Mouse (Mus musculus) kidney, embryonic 15.5 days (tissue): ENCODE measurements around the gene Bag2. TPM values are rescaled to one million over a fixed set of nuclear protein-coding genes. Genes with fewer than 3 reads are reported as not detected.
"Not testable (repeated sequence)": the region's sequence is repeated elsewhere in the genome, so short reads cannot be mapped to it uniquely, and the experiment has no call there.

ENCODE experiments used
- ATAC-seq: fragments of 200-750 bp; cut with Nextera tagmentation; replicated peaks from 2 replicates; pipeline ENCODE4 v1.8.0; 2017; ENCODE audit warnings: moderate TSS enrichment; ENCODE audit not compliant: low FRiP score
- H3K27ac ChIP-seq: fragments of 300-500 bp; sonication (generic); 2 replicates; pipeline ENCODE4 v1.5.1; 2015; ENCODE audit warnings: mild to moderate bottlenecking, inconsistent platforms
- H3K27me3 ChIP-seq: fragments of 300-500 bp; sonication (generic); 2 replicates; pipeline ENCODE4 v1.6.1; 2015; ENCODE audit warnings: inconsistent platforms
- H3K36me3 ChIP-seq: fragments of 300-500 bp; sonication (generic); 2 replicates; pipeline ENCODE4 v1.6.1; 2015; ENCODE audit warnings: inconsistent platforms
- H3K4me1 ChIP-seq: fragments of 300-500 bp; sonication (generic); 2 replicates; pipeline ENCODE4 v1.6.1; 2015; ENCODE audit warnings: inconsistent platforms
- H3K4me2 ChIP-seq: fragments of 300-500 bp; sonication (generic); 2 replicates; pipeline ENCODE4 v1.6.1; 2015; ENCODE audit warnings: moderate library complexity, mild to moderate bottlenecking, inconsistent platforms
- H3K4me3 ChIP-seq: fragments of 300-500 bp; sonication (generic); replicated peaks from 2 replicates; pipeline ENCODE4 v1.5.1; 2015; ENCODE audit warnings: mild to moderate bottlenecking, inconsistent platforms
- H3K9ac ChIP-seq: fragments of 300-500 bp; sonication (generic); 2 replicates; pipeline ENCODE4 v1.6.1; 2015; ENCODE audit warnings: mild to moderate bottlenecking, inconsistent platforms
- H3K9me3 ChIP-seq: fragments of 300-500 bp; sonication (generic); replicated peaks from 2 replicates; pipeline ENCODE4 v1.6.1; 2016; ENCODE audit warnings: inconsistent platforms
- WGBS: fragments of 180-500 bp; shearing (Covaris S2); methylation state at CpG from one replicate; pipeline ENCODE4 v1.1.7; 2015; ENCODE audit warnings: mixed read lengths; 5-methylcytosine and 5-hydroxymethylcytosine counted together
- polyA plus RNA-seq: library from polyadenylated mRNA; unstranded; fragments of >200 nt; fragmentation: Nextera tagmentation; extraction: Ambion mirVana; gene quantifications from 2 replicates; pipeline ENCODE4 v1.2.1, GENCODE M21; 2015

Gene Bag2
- polyA plus RNA-seq, 1 experiment from 2014 or later: 87.6 TPM

DNA sequence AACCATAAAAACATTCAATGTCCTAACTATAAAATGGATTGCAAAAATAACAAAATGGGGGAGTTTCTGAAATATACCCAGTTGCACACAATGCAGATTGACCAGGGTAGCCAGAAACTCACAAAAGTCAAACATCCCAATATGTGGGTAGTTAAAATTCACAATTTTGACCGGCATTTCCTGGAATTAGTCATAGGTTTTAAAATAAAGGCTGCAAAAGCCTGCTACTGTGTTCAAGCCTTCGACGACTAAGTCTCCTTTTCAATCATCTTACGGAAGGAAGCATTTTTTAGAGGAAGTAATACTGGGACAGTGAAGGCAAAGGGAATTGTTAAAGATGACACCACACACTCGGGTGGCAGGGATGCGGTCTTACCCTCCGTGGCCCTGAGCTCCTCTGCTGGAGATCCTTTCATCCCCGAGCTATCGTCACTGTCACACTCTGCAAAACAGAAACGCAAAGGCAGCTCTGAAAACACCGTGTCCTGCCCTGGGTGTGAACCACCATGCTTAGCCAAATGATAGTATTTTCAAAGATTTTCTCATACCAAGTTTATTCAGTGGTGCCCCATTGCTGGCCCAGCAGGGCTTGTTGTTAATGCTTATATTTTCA is 8.0 kb upstream of the Bag2 start:
- H3K4me3 ChIP-seq: no peak overlapping the region

DNA sequence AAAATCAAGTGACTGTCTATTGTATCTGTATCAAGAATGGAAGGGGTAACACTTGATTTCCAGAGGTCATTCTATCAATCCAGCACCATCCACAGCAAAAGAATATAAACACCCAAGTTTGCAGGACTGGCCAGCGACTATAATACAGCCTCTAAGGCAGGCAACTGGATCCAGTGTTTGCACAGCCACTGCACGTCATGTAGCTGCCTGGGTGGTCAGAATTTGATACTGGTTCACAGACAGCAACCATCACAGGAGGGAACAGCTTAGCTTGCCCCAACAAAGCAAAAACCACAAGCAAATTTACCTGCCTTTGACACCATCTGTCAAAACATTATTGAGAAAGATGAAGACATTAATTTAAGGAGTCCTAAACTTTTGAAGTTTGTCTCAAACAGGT is 6.2 kb upstream of the Bag2 start:
- H3K36me3 ChIP-seq: peaks cover 46% of the 10 kb centered on the region
- WGBS: 47% methylated on average over 2 of the region's 2 CpGs
- H3K9me3 ChIP-seq: no peaks in the 10 kb centered on the region
- H3K27me3 ChIP-seq: no peaks in the 10 kb centered on the region
- no peak overlapping the region for H3K4me2 ChIP-seq
- ATAC-seq: peak; percentile 73
- H3K27ac ChIP-seq: no peak overlapping the region
- H3K9ac ChIP-seq: no peak overlapping the region
- no peak overlapping the region for H3K4me3 ChIP-seq
- H3K4me1 ChIP-seq: 0 out of 2 replicates have a peak, but pooled peaks cover 2% of the 10 kb centered on the region

More for the DNA sequence above, 8.0 kb upstream of the Bag2 start:
- H3K9ac ChIP-seq: no peak overlapping the region
- 85% methylated on average over 11 of the region's 11 CpGs for WGBS
- H3K4me2 ChIP-seq: no peak overlapping the region
- 0 out of 2 replicates have a peak, but pooled peaks cover 2% of the 10 kb centered on the region for H3K4me1 ChIP-seq
- ATAC-seq: no peak
- no peak overlapping the region for H3K27ac ChIP-seq
- no peaks in the 10 kb centered on the region for H3K9me3 ChIP-seq
- H3K27me3 ChIP-seq: no peaks in the 10 kb centered on the region
- H3K36me3 ChIP-seq: peaks cover 56% of the 10 kb centered on the region

DNA sequence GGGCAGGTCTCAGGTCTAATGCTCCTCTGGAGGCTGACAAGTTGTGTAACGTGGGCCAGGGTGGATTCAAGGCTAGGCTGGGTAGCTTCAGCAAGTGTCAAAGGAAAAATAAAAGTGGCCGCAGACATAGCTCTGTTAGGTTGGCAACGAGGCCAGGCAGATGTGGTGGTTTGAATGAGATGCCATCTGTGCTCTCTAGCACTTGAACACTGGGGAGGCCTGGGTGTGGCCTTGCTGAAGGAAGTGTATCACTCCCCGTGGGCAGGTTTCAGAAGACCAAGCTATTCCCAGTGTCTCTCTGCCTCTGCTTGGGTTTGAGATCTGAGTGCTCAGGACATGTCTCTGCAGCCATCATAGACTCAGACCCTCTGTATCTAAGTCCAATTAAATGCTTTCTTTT is 893 bp upstream of the Bag2 start:
- H3K27ac ChIP-seq: 0 out of 2 replicates have a peak overlapping the region, but pooled peaks have one; percentile 86
- peak overlapping the region; percentile 95; the same call in 1 of the 2 replicates for H3K4me2 ChIP-seq

DNA sequence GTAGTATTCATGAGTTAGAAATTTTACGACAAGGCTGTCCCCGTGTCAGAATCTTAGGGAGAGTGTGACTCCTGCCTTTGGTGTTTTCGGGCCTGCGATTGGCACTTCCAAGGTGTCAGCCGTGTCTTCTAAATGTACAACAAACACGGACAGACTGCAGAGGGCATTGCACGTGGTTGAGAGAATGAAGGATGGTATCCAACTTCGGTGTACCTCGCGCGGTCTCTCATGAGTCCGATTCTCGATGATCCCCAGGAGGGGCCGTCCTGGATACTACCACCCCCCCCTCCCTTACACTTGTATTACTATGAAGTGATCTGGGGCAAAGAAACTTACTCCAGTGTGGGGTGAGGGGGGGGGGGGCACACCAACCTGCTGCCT is 572 bp downstream of the Bag2 start:
- Histone ChIP-seq H3K27me3 (no peaks in the 10 kb centered on the region), H3K27ac (peak overlapping the region; percentile 86)

More for the DNA sequence above, 893 bp upstream of the Bag2 start:
- WGBS: 51% methylated on average over 4 of the region's 4 CpGs
- ATAC-seq: no peak
- Histone ChIP-seq H3K36me3 (peaks cover 24% of the 10 kb centered on the region), H3K4me3 (no peak overlapping the region), H3K9me3 (no peaks in the 10 kb centered on the region), H3K4me1 (peaks cover 38% of the 10 kb centered on the region), H3K9ac (no peak overlapping the region), H3K27me3 (no peaks in the 10 kb centered on the region)

DNA sequence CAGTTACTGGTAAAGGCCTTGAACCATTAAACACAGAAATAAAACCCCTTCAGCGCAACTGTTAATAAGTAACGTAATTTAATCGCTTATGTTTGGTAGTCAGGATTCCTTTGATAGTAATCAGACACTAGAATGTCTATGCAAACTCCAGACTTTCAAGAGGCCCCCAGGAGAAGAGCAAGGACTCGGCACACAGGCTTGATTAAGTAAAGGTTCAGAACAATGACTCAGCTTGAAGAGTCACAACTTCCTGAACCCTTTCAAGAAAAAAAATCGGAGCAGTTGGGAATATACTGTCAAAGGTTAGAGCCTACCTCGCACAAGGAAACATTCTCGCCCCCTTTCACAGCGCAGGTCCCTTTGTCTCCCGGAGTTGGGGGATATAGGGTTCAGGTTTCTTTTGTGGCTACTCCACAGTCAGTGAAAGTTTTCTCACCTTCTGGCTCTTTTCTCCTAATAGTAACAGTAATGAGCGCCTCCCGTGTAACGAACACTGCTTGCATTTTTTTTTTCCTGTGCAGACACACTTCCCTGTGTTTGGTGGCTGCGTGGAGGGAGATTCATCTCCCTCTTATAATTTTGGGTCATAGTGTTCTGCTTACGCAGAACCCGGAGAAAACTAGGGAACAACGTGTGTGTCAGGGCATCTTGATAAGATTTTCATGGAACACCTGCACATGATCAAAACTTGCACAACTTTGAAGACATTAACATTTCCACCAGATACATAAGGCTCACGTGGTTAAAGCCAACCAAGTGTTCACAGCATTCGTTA is 1.1 kb downstream of the Bag2 start:
- WGBS: 15% methylated on average over 18 of the region's 18 CpGs
- H3K9ac ChIP-seq: peak overlapping the region; percentile 70
- H3K4me3 ChIP-seq: peak overlapping the region; percentile 76
- H3K27me3 ChIP-seq: no peaks in the 10 kb centered on the region
- H3K9me3 ChIP-seq: no peaks in the 10 kb centered on the region
- peak; percentile 16; the same call in 1 of the 2 replicates for ATAC-seq
- H3K27ac ChIP-seq: peak overlapping the region; percentile 86
- peak overlapping the region; percentile 95 for H3K4me2 ChIP-seq
- H3K4me1 ChIP-seq: peaks cover 38% of the 10 kb centered on the region
- H3K36me3 ChIP-seq: peaks cover 16% of the 10 kb centered on the region

More for the DNA sequence above, 572 bp downstream of the Bag2 start:
- under 1% methylated on average over 14 of the region's 14 CpGs for WGBS
- Histone ChIP-seq H3K4me2 (peak overlapping the region; percentile 95), H3K9ac (peak overlapping the region; percentile 70), H3K36me3 (peaks cover 20% of the 10 kb centered on the region), H3K4me3 (peak overlapping the region; percentile 76), H3K9me3 (no peaks in the 10 kb centered on the region), H3K4me1 (peaks cover 38% of the 10 kb centered on the region)
- peak; percentile 14 for ATAC-seq

DNA sequence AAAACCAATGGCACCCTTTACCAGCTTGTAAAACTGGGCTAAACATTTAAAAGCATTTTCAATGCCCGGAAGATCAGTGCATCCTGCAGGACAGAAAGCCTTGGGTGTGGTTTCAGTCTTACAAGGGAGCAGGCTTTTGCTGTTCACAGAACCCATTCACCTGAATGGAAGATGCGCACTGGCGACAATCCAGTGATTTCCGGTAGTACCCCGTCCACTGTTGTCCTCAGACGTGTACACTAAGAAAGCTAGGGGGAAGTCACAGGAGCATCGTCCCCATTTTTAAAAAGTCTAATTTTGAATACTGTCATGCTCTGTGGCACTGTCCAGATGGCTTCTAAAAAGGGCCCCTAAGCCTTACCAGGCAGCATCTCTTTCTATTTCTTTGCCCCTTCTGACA is 1.8 kb downstream of the Bag2 start:
- Histone ChIP-seq H3K4me2 (peak overlapping the region; percentile 95), H3K9me3 (no peaks in the 10 kb centered on the region), H3K27ac (peak overlapping the region; percentile 86), H3K4me1 (peaks cover 38% of the 10 kb centered on the region), H3K36me3 (peaks cover 16% of the 10 kb centered on the region), H3K27me3 (no peaks in the 10 kb centered on the region), H3K9ac (peak overlapping the region; percentile 70; the same call in 1 of the 2 replicates), H3K4me3 (peak overlapping the region; percentile 76)
- WGBS: 69% methylated on average over 7 of the region's 7 CpGs
- ATAC-seq: no peak

DNA sequence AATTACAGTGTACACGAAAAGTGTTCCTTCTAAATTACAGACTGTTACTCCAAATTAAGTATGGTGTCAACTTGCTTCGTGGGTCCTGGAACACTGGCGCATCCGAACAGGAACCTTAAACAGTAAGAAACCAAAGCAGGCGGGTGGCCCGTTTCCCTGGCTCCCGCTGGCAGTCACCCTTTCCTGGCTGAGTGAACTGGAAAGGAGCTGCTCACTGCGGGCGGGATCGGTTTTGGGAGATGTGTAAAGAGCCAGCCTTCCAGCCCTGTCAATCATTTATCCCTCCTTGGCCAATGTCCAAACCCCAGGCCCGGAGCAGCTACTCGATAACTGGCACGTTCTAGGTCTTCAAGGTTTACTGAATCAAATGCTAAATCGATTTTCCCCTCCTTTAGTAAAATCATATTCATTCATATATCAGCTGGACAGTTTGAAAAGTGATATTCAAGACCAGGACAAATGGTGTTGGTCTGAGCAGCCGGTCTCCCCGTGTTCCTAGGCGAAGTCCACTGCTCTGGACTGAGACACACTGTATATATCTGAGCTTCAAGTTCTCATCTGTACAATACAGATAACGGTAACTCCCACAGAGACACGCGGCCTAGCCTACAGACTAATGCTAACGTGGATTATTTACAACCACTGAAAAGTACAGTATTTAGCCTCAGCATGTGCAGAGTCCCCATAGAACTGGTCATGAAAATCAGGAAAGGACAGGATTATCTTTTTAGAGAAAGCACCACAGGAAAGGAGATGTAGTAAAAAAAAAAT is 2.4 kb downstream of the Bag2 start:
- 66% methylated on average over 21 of the region's 21 CpGs for WGBS
- H3K4me3 ChIP-seq: no peak overlapping the region
- peak overlapping the region; percentile 95 for H3K4me2 ChIP-seq
- H3K27me3 ChIP-seq: no peaks in the 10 kb centered on the region
- H3K4me1 ChIP-seq: peaks cover 38% of the 10 kb centered on the region
- peaks cover 10% of the 10 kb centered on the region for H3K36me3 ChIP-seq
- peak overlapping the region; percentile 86 for H3K27ac ChIP-seq
- peak; percentile 38 for ATAC-seq
- no peaks in the 10 kb centered on the region for H3K9me3 ChIP-seq
- H3K9ac ChIP-seq: no peak overlapping the region

DNA sequence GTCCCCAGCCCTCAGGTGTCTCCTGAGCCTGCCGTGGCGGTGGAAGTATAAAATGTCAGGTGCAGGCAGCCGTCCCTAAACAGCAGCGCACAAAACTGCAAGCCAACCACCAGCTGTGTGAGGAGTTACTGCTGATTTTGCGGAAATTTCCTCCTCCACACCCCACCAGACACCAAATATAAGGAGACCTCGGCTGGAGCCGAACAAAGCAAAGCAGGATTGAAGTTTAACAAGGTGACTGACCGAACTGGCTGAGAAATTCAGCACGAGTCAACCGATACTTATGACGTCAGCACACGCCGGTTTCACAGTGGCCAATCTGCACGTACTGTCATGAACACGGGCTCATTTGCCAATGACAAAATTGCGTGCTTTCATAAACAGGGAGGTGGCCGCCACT is 3.5 kb downstream of the Bag2 start:
- Histone ChIP-seq H3K9me3 (no peaks in the 10 kb centered on the region), H3K4me3 (no peak overlapping the region), H3K4me2 (peak overlapping the region; percentile 95), H3K27ac (peak overlapping the region; percentile 86), H3K9ac (no peak overlapping the region), H3K27me3 (no peaks in the 10 kb centered on the region), H3K4me1 (peaks cover 38% of the 10 kb centered on the region), H3K36me3 (peaks cover 11% of the 10 kb centered on the region)
- ATAC-seq: 0 out of 2 replicates have a peak, but pooled peaks have one; percentile 14
- WGBS: 69% methylated on average over 17 of the region's 17 CpGs

DNA sequence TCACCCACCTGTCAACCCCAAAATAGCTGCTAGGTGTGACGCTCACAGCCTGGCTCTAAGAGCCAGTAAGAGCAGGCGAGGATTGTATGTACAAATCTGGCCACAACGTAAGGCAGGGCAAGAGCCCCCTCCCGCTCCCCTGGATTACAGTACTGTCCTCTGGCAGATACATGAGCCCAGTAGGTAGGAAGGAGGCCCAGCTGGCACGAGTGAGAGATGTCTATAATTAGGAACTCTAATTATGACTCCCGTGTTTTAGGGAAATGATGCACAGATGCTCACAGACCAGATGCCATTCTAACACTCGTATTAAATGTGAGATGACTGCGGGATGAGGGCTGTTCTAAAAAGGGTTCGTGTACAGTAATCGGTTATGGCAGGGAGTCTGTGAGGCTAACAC is 6.3 kb downstream of the Bag2 start:
- H3K4me2 ChIP-seq: no peak overlapping the region
- H3K9me3 ChIP-seq: no peaks in the 10 kb centered on the region
- no peak overlapping the region for H3K27ac ChIP-seq
- H3K9ac ChIP-seq: no peak overlapping the region
- H3K27me3 ChIP-seq: no peaks in the 10 kb centered on the region
- no peak for ATAC-seq
- H3K36me3 ChIP-seq: peaks cover 31% of the 10 kb centered on the region
- no peak overlapping the region for H3K4me3 ChIP-seq
- H3K4me1 ChIP-seq: peaks cover 22% of the 10 kb centered on the region
- 89% methylated on average over 10 of the region's 10 CpGs for WGBS

DNA sequence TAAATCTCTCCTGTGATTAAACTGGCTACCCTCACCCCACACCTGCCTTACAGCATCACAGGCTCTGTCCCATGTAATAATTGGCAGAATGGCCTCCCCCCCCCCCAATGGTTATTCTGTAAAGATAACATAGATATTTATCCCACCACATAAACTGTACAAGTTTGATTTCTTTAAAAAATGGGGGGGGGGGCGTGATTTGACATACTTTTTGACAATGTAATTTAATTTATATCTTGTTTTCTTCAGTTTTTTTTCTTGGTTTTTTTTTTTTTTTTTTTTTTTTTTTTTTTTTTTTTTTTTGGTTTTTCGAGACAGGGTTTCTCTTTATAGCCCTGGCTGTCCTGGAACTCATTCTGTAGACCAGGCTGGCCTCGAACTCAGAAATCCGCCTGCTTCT is 7.9 kb downstream of the Bag2 start:
- not testable (repeated sequence) for H3K27ac ChIP-seq, ATAC-seq, H3K9ac ChIP-seq, H3K4me1 ChIP-seq, H3K27me3 ChIP-seq, H3K4me2 ChIP-seq, H3K9me3 ChIP-seq, H3K4me3 ChIP-seq
- peaks cover 44% of the 10 kb centered on the region for H3K36me3 ChIP-seq
- WGBS: 95% methylated on average over 3 of the region's 4 CpGs

DNA sequence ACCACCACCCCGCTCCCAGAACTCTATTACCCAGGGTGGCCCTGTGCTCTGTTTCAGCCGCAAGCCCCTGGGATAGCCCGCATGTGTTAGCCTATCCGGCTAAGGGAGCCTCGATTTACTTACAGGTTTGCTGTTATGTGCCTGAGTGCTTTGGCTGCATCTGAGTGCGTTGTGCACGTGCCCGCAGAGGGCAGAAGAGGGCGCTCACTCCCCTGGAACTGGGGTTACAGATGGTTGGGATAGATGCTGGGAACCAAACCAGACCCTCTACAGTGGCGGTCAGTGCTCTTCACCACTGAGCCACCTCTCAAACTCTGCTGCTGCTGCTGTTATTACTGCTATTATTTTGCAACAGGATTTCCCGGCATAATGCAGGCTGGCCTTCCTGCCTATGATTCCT is 8.5 kb downstream of the Bag2 start:
- 96% methylated on average over 11 of the region's 11 CpGs for WGBS
- Histone ChIP-seq H3K9ac (no peak overlapping the region), H3K27me3 (no peaks in the 10 kb centered on the region), H3K4me2 (no peak overlapping the region), H3K36me3 (peaks cover 49% of the 10 kb centered on the region), H3K27ac (no peak overlapping the region), H3K9me3 (no peaks in the 10 kb centered on the region), H3K4me1 (peaks cover 3% of the 10 kb centered on the region), H3K4me3 (no peak overlapping the region)
- no peak for ATAC-seq

DNA sequence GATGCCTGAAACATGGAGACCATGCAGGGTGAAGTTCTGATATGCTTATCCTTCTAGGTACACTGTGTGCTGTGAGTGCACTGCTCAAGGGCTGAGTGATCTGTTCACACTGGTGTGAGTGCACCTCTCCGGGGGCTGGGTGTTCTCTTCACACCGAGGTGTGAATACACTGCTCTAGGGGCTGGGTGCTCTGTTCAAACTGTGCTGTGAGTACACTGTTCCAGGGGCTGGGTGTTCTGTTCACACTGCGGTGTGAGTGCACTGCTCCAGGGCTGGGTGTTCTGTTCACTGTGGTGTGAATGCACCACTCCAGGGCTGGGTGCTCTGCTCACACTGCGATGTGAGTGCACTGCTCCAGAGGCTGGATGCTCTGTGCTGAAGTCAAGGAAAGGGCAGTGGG is 11.7 kb downstream of the Bag2 start:
- 82% methylated on average over 4 of the region's 4 CpGs for WGBS
- H3K27me3 ChIP-seq: no peaks in the 10 kb centered on the region

More for the DNA sequence above, 11.7 kb downstream of the Bag2 start:
- Histone ChIP-seq H3K4me2 (no peak overlapping the region), H3K4me3 (no peak overlapping the region), H3K36me3 (peaks cover 43% of the 10 kb centered on the region), H3K27ac (no peak overlapping the region), H3K9ac (no peak overlapping the region), H3K9me3 (no peaks in the 10 kb centered on the region), H3K4me1 (no peaks in the 10 kb centered on the region)
- no peak for ATAC-seq
